Mouse (Mus musculus) heart, adult 2 months (tissue): Measurements from ENCODE around the gene Crbn. TPM values are rescaled to one million over a fixed set of nuclear protein-coding genes. Genes with fewer than 3 reads are reported as not detected.

Source experiments
- DNase-seq, 2 experiments: peaks; one replicate each; pipeline ENCODE4 v3.0.0; 2021
- H3K27ac ChIP-seq: fragments of 200-600 bp; 2 replicates; pipeline ENCODE4 v1.8.1; 2022
- H3K27me3 ChIP-seq: fragments of 200-500 bp; 2 replicates; pipeline ENCODE4 v1.6.1; 2012; ENCODE audit warnings: mild to moderate bottlenecking, low read length, inconsistent platforms, mixed read lengths; ENCODE audit not compliant: control insufficient read depth, insufficient read depth
- H3K36me3 ChIP-seq: fragments of 200-500 bp; 2 replicates; pipeline ENCODE4 v1.6.1; 2012; ENCODE audit warnings: low read length, inconsistent platforms; ENCODE audit not compliant: control insufficient read depth, insufficient read depth
- H3K4me1 ChIP-seq: fragments of 200-500 bp; 2 replicates; pipeline ENCODE4 v1.6.1; 2011; ENCODE audit warnings: low read length; ENCODE audit not compliant: control insufficient read depth, insufficient read depth
- H3K4me3 ChIP-seq: fragments of 200-600 bp; 2 replicates; pipeline ENCODE4 v1.8.1; 2022
- H3K79me2 ChIP-seq: fragments of 200-500 bp; replicated peaks from 2 replicates; pipeline ENCODE4 v1.6.1; 2012; ENCODE audit warnings: mild to moderate bottlenecking, inconsistent platforms, low read length, moderate library complexity, mixed read lengths; ENCODE audit not compliant: control insufficient read depth, insufficient read depth
- H3K9ac ChIP-seq: fragments of 200-500 bp; 2 replicates; pipeline ENCODE4 v1.6.1; 2012; ENCODE audit warnings: low read depth, mild to moderate bottlenecking, control low read depth, inconsistent platforms, low read length, mixed read lengths
- CTCF ChIP-seq: fragments of 200-600 bp; IDR thresholded peaks from 2 replicates; pipeline ENCODE4 v1.8.1; 2022; ENCODE audit warnings: antibody characterized with exemption, mild to moderate bottlenecking, moderate library complexity
- EP300 ChIP-seq: fragments of 200-500 bp; IDR thresholded peaks from 2 replicates; pipeline ENCODE4 v1.6.1; 2011; ENCODE audit warnings: low read depth, low read length, control low read depth; ENCODE audit not compliant: insufficient read depth
- POLR2A ChIP-seq: fragments of 200-500 bp; IDR thresholded peaks from 2 replicates; pipeline ENCODE4 v1.6.1; 2011; ENCODE audit warnings: mild to moderate bottlenecking, low read depth, low read length, control low read depth; ENCODE audit not compliant: insufficient read depth
- WGBS: fragments of 180-500 bp; shearing (Covaris S2); methylation state at CpG from one replicate; pipeline ENCODE4 v1.1.7; 2018; 5-methylcytosine and 5-hydroxymethylcytosine counted together
- intact Hi-C: fragments of 180-260 bp; cut with DNase I; formaldehyde crosslinking; loops from one replicate; pipeline ENCODE4 v1.15.1; 2025
- polyA plus RNA-seq: library from polyadenylated mRNA; depleted of rRNA; stranded (reverse); fragments of >200 nt; gene quantifications from 2 replicates; pipeline ENCODE4 v1.2.3, GENCODE M21; 2012
- total RNA-seq, 2 experiments: library from RNA; stranded (reverse); gene quantifications; 2 replicates each; pipeline ENCODE4 v1.2.3; 2021

The Crbn gene
- total and polyA plus RNA-seq, 3 experiments = 13.5 to 57.1 (median 46.1) TPM

DNA sequence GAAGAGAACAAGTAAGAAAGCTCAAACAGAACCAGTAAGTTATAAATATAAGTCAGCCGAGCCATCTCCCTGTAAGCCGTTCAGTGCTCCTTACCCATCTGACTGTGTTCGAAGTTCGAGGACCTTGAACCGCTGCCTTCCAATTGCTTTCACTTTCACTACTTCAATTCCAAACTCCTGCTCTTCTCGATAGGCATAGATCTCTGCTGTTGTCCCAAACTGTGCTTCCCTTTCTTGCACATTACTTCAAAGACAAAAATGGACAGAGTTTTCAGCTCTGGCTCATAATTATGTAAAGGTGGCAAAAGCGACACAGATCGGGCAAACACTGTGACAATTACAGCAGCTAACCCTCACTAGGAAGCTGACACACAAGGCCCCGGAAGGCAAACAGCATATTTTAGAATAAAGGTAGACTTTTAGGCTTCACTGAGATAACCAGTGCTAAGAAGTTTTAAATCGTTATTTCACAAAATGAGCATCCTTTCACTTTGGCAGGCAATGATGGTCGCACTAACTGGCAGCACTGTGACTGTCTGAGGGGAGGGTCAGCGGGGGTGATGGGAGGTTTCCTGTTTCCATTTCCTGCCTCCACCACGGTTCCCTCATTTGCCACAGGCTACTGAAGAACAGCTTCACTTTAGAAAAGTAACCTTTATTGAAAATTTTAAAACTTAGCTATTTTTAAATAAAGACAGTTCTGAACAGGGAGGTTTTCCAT lies 5.6 kb downstream of the Crbn start:
- peaks cover 4% of the 10 kb centered on the region for H3K4me1 ChIP-seq
- H3K36me3 ChIP-seq = peaks cover 11% of the 10 kb centered on the region
- H3K4me3 ChIP-seq = no peak overlapping the region
- DNase-seq = no peak
- no peak overlapping the region for H3K9ac ChIP-seq
- WGBS = 68% methylated on average over 13 of the region's 13 CpGs
- intact Hi-C loops = no loop called here
- no peak overlapping the region for H3K27ac ChIP-seq
- TF ChIP-seq POLR2A = no peak
- no peak for TF ChIP-seq EP300
- no peak for TF ChIP-seq CTCF
- H3K27me3 ChIP-seq = no peaks in the 10 kb centered on the region
- H3K79me2 ChIP-seq = peaks cover 4% of the 10 kb centered on the region

DNA sequence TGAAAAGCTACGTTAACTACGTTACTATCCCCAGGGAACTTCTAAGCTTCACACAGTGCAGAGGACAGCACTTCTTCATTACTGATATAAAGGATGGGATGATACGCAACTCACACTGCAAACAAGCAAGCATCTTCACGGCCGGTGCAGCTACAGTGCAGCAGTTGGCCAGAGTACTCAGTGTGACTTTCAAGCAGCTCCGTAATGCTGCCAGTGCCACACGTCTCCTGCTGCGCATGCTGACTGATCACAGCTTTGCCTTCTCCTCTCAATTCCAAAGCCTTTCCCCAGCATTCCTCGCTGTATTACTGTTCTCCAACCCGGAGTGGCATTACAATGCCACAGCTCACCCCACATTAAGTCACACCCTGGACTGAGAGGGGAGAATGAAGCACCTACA lies 6.3 kb downstream of the Crbn start:
- Histone ChIP-seq H3K4me1 (peaks cover 3% of the 10 kb centered on the region; the same call in 1 of the 2 replicates), H3K36me3 (peaks cover 9% of the 10 kb centered on the region), H3K79me2 (peaks cover 4% of the 10 kb centered on the region; the same call in 1 of the 2 replicates), H3K9ac (no peak overlapping the region), H3K27me3 (no peaks in the 10 kb centered on the region), H3K27ac (no peak overlapping the region), H3K4me3 (no peak overlapping the region)
- DNase-seq = no peak
- WGBS = 92% methylated on average over 10 of the region's 10 CpGs
- intact Hi-C loops = no loop called here
- TF ChIP-seq POLR2A = no peak
- no peak for TF ChIP-seq EP300
- TF ChIP-seq CTCF = no peak

DNA sequence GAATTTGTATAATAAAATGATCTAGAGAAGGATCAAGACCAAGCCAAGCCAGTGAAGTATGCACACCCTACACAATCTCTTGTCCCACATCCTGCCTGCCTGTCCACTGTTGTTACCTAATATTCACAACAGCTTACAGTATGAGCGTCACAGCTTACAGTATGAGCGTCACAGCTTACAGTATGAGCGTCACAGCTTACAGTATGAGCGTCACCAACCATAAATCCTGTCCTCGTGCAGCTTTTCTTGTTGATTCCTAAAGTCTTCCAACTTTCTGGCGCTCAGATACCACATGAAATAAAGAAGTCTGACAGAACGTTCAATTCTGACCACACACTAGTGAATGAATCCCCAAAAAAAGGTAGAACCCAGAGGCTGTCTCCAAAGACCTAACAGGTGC lies 6.8 kb downstream of the Crbn start:
- TF ChIP-seq EP300 = no peak

DNA sequence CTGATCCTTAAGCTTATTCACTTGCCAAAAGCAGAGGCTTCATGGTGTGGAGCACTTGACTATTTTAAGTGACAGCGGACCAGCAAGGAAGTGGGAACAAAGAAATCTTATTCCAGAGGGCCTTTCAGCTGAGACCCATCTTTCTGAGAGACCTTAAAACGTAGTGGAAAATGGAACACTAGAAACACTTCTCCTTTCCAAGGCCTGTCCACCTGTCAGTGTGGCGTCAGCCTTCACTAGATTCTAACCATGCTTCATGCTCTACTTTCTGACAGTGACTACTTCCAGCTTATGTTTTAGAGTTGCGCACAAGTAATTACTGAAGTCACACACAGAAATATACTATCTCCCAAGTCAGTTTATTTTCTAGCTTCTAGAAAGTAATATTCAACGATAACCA lies 7.4 kb downstream of the Crbn start:
- H3K79me2 ChIP-seq = peaks cover 4% of the 10 kb centered on the region; the same call in 1 of the 2 replicates
- no peak for TF ChIP-seq POLR2A
- no peak for TF ChIP-seq EP300
- H3K4me3 ChIP-seq = no peak overlapping the region
- peaks cover 3% of the 10 kb centered on the region; the same call in 1 of the 2 replicates for H3K4me1 ChIP-seq
- no peak overlapping the region for H3K27ac ChIP-seq
- intact Hi-C loops = no loop called here
- 86% methylated on average over 5 of the region's 5 CpGs for WGBS
- no peak overlapping the region for H3K9ac ChIP-seq
- H3K27me3 ChIP-seq = no peaks in the 10 kb centered on the region
- peaks cover 12% of the 10 kb centered on the region for H3K36me3 ChIP-seq
- no peak for DNase-seq

More for the DNA sequence above, 6.8 kb downstream of the Crbn start:
- Histone ChIP-seq H3K36me3 (peaks cover 9% of the 10 kb centered on the region), H3K79me2 (peaks cover 4% of the 10 kb centered on the region; the same call in 1 of the 2 replicates), H3K4me3 (no peak overlapping the region), H3K27me3 (no peaks in the 10 kb centered on the region), H3K27ac (no peak overlapping the region), H3K9ac (no peak overlapping the region), H3K4me1 (peaks cover 3% of the 10 kb centered on the region; the same call in 1 of the 2 replicates)
- intact Hi-C loops = no loop called here
- no peak for DNase-seq
- 90% methylated on average over 7 of the region's 7 CpGs for WGBS

DNA sequence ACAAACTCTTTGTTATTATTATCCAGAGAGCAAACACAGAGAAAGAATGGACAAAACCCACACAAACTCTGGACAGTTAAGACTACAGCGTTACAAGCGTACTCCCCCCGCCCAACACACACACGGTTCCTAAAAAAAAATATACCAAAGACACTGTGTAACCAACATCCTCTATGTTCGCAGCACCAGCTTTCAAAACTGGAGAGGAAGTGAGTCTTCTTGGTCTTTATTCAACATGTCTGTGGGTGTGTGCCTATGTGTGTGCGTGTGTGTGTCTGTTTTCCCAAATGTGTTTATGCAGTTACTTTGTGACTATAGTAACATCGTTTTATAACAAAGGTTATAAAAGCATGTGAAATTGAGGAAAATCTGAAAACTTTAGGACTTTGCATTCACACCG lies 8.4 kb downstream of the Crbn start:
- H3K27ac ChIP-seq = no peak overlapping the region
- H3K27me3 ChIP-seq = no peaks in the 10 kb centered on the region
- intact Hi-C loops = no loop called here
- TF ChIP-seq POLR2A (no peak), CTCF (no peak), EP300 (no peak)
- H3K9ac ChIP-seq = no peak overlapping the region
- 83% methylated on average over 8 of the region's 8 CpGs for WGBS
- DNase-seq = no peak
- no peak overlapping the region for H3K4me3 ChIP-seq
- peaks cover 12% of the 10 kb centered on the region for H3K36me3 ChIP-seq
- peaks cover 3% of the 10 kb centered on the region; the same call in 1 of the 2 replicates for H3K4me1 ChIP-seq
- peaks cover 4% of the 10 kb centered on the region; the same call in 1 of the 2 replicates for H3K79me2 ChIP-seq

DNA sequence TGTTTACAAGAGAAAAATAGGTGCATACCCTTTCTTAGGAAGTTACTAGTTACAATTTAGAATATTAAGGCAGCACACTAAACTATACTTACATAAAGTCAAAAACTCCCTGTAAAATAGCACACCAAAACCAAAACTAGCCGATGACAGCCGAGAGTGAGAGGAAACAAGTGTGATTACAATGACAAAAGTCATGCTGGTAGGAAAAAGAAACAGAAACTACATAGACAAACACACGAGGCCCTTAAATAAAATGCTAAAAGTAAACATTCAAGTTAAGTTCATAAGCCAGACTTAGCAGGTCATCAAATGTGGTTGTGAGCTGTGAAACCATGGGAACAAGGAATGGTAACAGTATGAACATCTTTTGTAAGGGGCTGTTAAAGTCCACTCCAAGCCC lies 12.7 kb downstream of the Crbn start:
- Histone ChIP-seq H3K9ac (no peak overlapping the region), H3K36me3 (peaks cover 6% of the 10 kb centered on the region), H3K79me2 (no peaks in the 10 kb centered on the region), H3K27me3 (no peaks in the 10 kb centered on the region), H3K27ac (no peak overlapping the region), H3K4me3 (no peak overlapping the region), H3K4me1 (no peaks in the 10 kb centered on the region)
- 73% methylated on average over 3 of the region's 3 CpGs for WGBS
- intact Hi-C loops = no loop called here
- no peak for DNase-seq
- no peak for TF ChIP-seq EP300
